Mouse (Mus musculus): ENCODE data around the gene Ptp4a2. TPM values are rescaled to one million over a fixed set of nuclear protein-coding genes. Genes with fewer than 3 reads are reported as not detected.

The Ptp4a2 gene
- polyA plus RNA-seq, 1 experiment, result 138 TPM

- no peak overlapping the region for H3K4me2 ChIP-seq (ENCODE audit: low read depth)
- H3K4me3 ChIP-seq, result no peak overlapping the region
- TF ChIP-seq POLR2A (IDR thresholded peaks at IDR 0.05; ENCODE audit: insufficient read length, low read depth), result no peak
- no peak for TF ChIP-seq E2F4 (IDR thresholded peaks at IDR 0.05; ENCODE audit: insufficient read depth)
- TF ChIP-seq CEBPB (IDR thresholded peaks at IDR 0.05; ENCODE audit: insufficient read depth, poor library complexity, severe bottlenecking), result no peak
- no peak for TF ChIP-seq REST (IDR thresholded peaks at IDR 0.05; ENCODE audit: insufficient read depth, insufficient read length)
- TF ChIP-seq USF1 (IDR thresholded peaks at IDR 0.05; ENCODE audit: low read depth), result no peak
- H3K27me3 ChIP-seq (ENCODE audit: control insufficient read depth, insufficient read depth, insufficient read length), result no peaks in the 10 kb centered on the region
- no peaks in the 10 kb centered on the region for H3K79me2 ChIP-seq (ENCODE audit: control insufficient read depth, insufficient read depth)
- H3K36me3 ChIP-seq (ENCODE audit: control insufficient read depth, insufficient read depth), result no peaks in the 10 kb centered on the region
- no peak overlapping the region for H3ac ChIP-seq (ENCODE audit: control insufficient read depth, insufficient read length)
Observed at GRCm38 (mm10) chr4:129868211-129868610, 57.2 kb downstream of the Ptp4a2 start.

GRCm38 (mm10) chr4:129870483-129870882 is 59.5 kb downstream of the Ptp4a2 start:
- no peaks in the 10 kb centered on the region for H3K36me3 ChIP-seq (ENCODE audit: control insufficient read depth, insufficient read depth)
- TF ChIP-seq CEBPB (IDR thresholded peaks at IDR 0.05; ENCODE audit: insufficient read depth, poor library complexity, severe bottlenecking) (no peak), TCF12 (IDR thresholded peaks at IDR 0.05; ENCODE audit: insufficient read depth, poor library complexity, severe bottlenecking) (no peak), MYOD1 (IDR thresholded peaks at IDR 0.05; ENCODE audit: control insufficient read depth in 1 of 3, insufficient read length in 2 of 3, low read depth in 2 of 3) (no peak)

GRCm38 (mm10) chr4:129872376-129872922 is 61.4 kb downstream of the Ptp4a2 start:
- H3K27me3 ChIP-seq (ENCODE audit: control insufficient read depth, insufficient read depth, insufficient read length), result no peaks in the 10 kb centered on the region
- TF ChIP-seq POLR2A (IDR thresholded peaks at IDR 0.05; ENCODE audit: insufficient read length, low read depth), result no peak
- TF ChIP-seq SRF (IDR thresholded peaks at IDR 0.05; ENCODE audit: control insufficient read depth, insufficient read length, low read depth), result no peak
- TF ChIP-seq POLR2AphosphoS2 (IDR thresholded peaks at IDR 0.05; ENCODE audit: insufficient read length, low read depth), result no peak
- no peak for TF ChIP-seq CEBPB (IDR thresholded peaks at IDR 0.05; ENCODE audit: insufficient read depth, poor library complexity, severe bottlenecking)
- TF ChIP-seq MAX (IDR thresholded peaks at IDR 0.05; ENCODE audit: low read depth), result no peak
- TF ChIP-seq MYOG (IDR thresholded peaks at IDR 0.05; ENCODE audit: control insufficient read depth in 1 of 3, insufficient read depth in 1 of 3, insufficient read length in 2 of 3, low read depth in 2 of 3), result no peak
- no peak for TF ChIP-seq TCF12 (IDR thresholded peaks at IDR 0.05; ENCODE audit: insufficient read depth, poor library complexity, severe bottlenecking)
- TF ChIP-seq TCF3 (IDR thresholded peaks at IDR 0.05; ENCODE audit: insufficient read length, low read depth), result no peak
- TF ChIP-seq USF1 (IDR thresholded peaks at IDR 0.05; ENCODE audit: low read depth), result no peak
- no peak for TF ChIP-seq MYOD1 (IDR thresholded peaks at IDR 0.05; ENCODE audit: control insufficient read depth in 1 of 3, insufficient read length in 2 of 3, low read depth in 2 of 3)
- no peak for TF ChIP-seq REST (IDR thresholded peaks at IDR 0.05; ENCODE audit: insufficient read depth, insufficient read length)
- TF ChIP-seq E2F4 (IDR thresholded peaks at IDR 0.05; ENCODE audit: insufficient read depth), result no peak
- no peak overlapping the region for H3ac ChIP-seq (ENCODE audit: control insufficient read depth, insufficient read length)
- H3K36me3 ChIP-seq (ENCODE audit: control insufficient read depth, insufficient read depth), result no peaks in the 10 kb centered on the region
- no peak overlapping the region for H3K4me3 ChIP-seq
- H3K79me2 ChIP-seq (ENCODE audit: control insufficient read depth, insufficient read depth), result no peaks in the 10 kb centered on the region
- H3K4me2 ChIP-seq (ENCODE audit: low read depth), result no peak overlapping the region

More at GRCm38 (mm10) chr4:129870483-129870882, 59.5 kb downstream of the Ptp4a2 start:
- Histone ChIP-seq H3K27me3 (ENCODE audit: control insufficient read depth, insufficient read depth, insufficient read length) (no peaks in the 10 kb centered on the region), H3K4me3 (no peak overlapping the region), H3ac (ENCODE audit: control insufficient read depth, insufficient read length) (no peak overlapping the region), H3K4me2 (ENCODE audit: low read depth) (no peak overlapping the region), H3K79me2 (ENCODE audit: control insufficient read depth, insufficient read depth) (no peaks in the 10 kb centered on the region)

- no peak overlapping the region for H3K4me3 ChIP-seq
- H3K36me3 ChIP-seq (ENCODE audit: control insufficient read depth, insufficient read depth), result no peaks in the 10 kb centered on the region
- no peak for TF ChIP-seq SRF (IDR thresholded peaks at IDR 0.05; ENCODE audit: control insufficient read depth, insufficient read length, low read depth)
- TF ChIP-seq TCF12 (IDR thresholded peaks at IDR 0.05; ENCODE audit: insufficient read depth, poor library complexity, severe bottlenecking), result no peak
- TF ChIP-seq MYOD1 (IDR thresholded peaks at IDR 0.05; ENCODE audit: control insufficient read depth in 1 of 3, insufficient read length in 2 of 3, low read depth in 2 of 3), result no peak
- H3K79me2 ChIP-seq (ENCODE audit: control insufficient read depth, insufficient read depth), result no peaks in the 10 kb centered on the region
- peak overlapping the region; percentile 93 for H3K4me2 ChIP-seq (ENCODE audit: low read depth)
- no peaks in the 10 kb centered on the region for H3K27me3 ChIP-seq (ENCODE audit: control insufficient read depth, insufficient read depth, insufficient read length)
- no peak overlapping the region for H3ac ChIP-seq (ENCODE audit: control insufficient read depth, insufficient read length)
Observed at GRCm38 (mm10) chr4:129874805-129875204, 63.8 kb downstream of the Ptp4a2 start.

GRCm38 (mm10) chr4:129875406-129875805 is 64.4 kb downstream of the Ptp4a2 start:
- Histone ChIP-seq H3K79me2 (ENCODE audit: control insufficient read depth, insufficient read depth) (no peaks in the 10 kb centered on the region), H3K36me3 (ENCODE audit: control insufficient read depth, insufficient read depth) (no peaks in the 10 kb centered on the region), H3K4me3 (no peak overlapping the region), H3K4me2 (ENCODE audit: low read depth) (peak overlapping the region; percentile 93), H3K27me3 (ENCODE audit: control insufficient read depth, insufficient read depth, insufficient read length) (no peaks in the 10 kb centered on the region), H3ac (ENCODE audit: control insufficient read depth, insufficient read length) (no peak overlapping the region)
- TF ChIP-seq POLR2AphosphoS2 (IDR thresholded peaks at IDR 0.05; ENCODE audit: insufficient read length, low read depth) (no peak), E2F4 (IDR thresholded peaks at IDR 0.05; ENCODE audit: insufficient read depth) (no peak), TCF12 (IDR thresholded peaks at IDR 0.05; ENCODE audit: insufficient read depth, poor library complexity, severe bottlenecking) (peak; percentile 44), REST (IDR thresholded peaks at IDR 0.05; ENCODE audit: insufficient read depth, insufficient read length) (no peak), CEBPB (IDR thresholded peaks at IDR 0.05; ENCODE audit: insufficient read depth, poor library complexity, severe bottlenecking) (no peak), TCF3 (IDR thresholded peaks at IDR 0.05; ENCODE audit: insufficient read length, low read depth) (no peak), USF1 (IDR thresholded peaks at IDR 0.05; ENCODE audit: low read depth) (no peak), POLR2A (IDR thresholded peaks at IDR 0.05; ENCODE audit: insufficient read length, low read depth) (no peak), MYOD1 (IDR thresholded peaks at IDR 0.05; ENCODE audit: control insufficient read depth in 1 of 3, insufficient read length in 2 of 3, low read depth in 2 of 3) (peak in 2 of 3 experiments; percentile 71 to 88), SRF (IDR thresholded peaks at IDR 0.05; ENCODE audit: control insufficient read depth, insufficient read length, low read depth) (no peak), MYOG (IDR thresholded peaks at IDR 0.05; ENCODE audit: control insufficient read depth in 1 of 3, insufficient read depth in 1 of 3, insufficient read length in 2 of 3, low read depth in 2 of 3) (peak in 1 of 3 experiments; percentile 22), MAX (IDR thresholded peaks at IDR 0.05; ENCODE audit: low read depth) (no peak)
